10 mouse cellular contexts compared by ENCODE assay signal in genomic region chrX:7795016-7795415, GRCm38 (mm10). TPM values are rescaled to one million over a fixed set of nuclear protein-coding genes. Genes with fewer than 3 reads are reported as not detected.
DNase-seq lines count a peak whose midpoint lies in the region; ATAC-seq and TF ChIP-seq lines count a peak whose summit lies in the region.
"Had no signal": no experiment of that assay in that cellular context is flagged by ENCODE, and none has a peak within 500 bp of the region (broad histone marks: within the 10 kb centered on the region; RNA-seq: fewer than 3 reads in every experiment).

No protein-coding gene starts in this region.

- no peaks in the 10 kb centered on the region for H3K9me3 ChIP-seq in liver, postnatal 0 days (ENCODE audit: low read length)
- H3K9me3 ChIP-seq in intestine, postnatal 0 days (ENCODE audit: control insufficient read depth) = no peaks in the 10 kb centered on the region
- H3K9me3 ChIP-seq: megakaryocyte, embryonic 14.5 days had no signal

- 82% methylated on average over 7 of the region's 7 CpGs for WGBS in thymus, adult 2 months
- WGBS in liver, postnatal 0 days (ENCODE audit: insufficient replicate concordance) = 44% methylated on average over 7 of the region's 7 CpGs
- WGBS in intestine, postnatal 0 days = 24% methylated on average over 7 of the region's 7 CpGs

- peaks cover 15% of the 10 kb centered on the region for H3K36me3 ChIP-seq in thymus, adult 2 months (ENCODE audit: control insufficient read depth, insufficient read depth, low read length)
- H3K36me3 ChIP-seq in liver, postnatal 0 days (replicated peaks; ENCODE audit: insufficient read depth, low read length) = peaks cover 7% of the 10 kb centered on the region
- H3K36me3 ChIP-seq in intestine, postnatal 0 days (ENCODE audit: control insufficient read depth, insufficient read depth) = 0 out of 2 replicates have a peak, but pooled peaks cover 5% of the 10 kb centered on the region

- H3K27ac ChIP-seq in thymus, adult 2 months (ENCODE audit: control insufficient read depth, insufficient read depth, low read length) = no peak overlapping the region
- H3K27ac ChIP-seq in liver, postnatal 0 days (ENCODE audit: low read depth) = no peak overlapping the region
- no peak overlapping the region for H3K27ac ChIP-seq in intestine, postnatal 0 days (ENCODE audit: low read depth, low read length)

- no peak for ATAC-seq in liver, postnatal 0 days
- ATAC-seq in intestine, postnatal 0 days = no peak

- H3K27me3 ChIP-seq in thymus, adult 2 months (ENCODE audit: control insufficient read depth, insufficient read depth, low read length) = no peaks in the 10 kb centered on the region
- no peaks in the 10 kb centered on the region for H3K27me3 ChIP-seq in liver, postnatal 0 days (ENCODE audit: insufficient read depth, low read length)
- no peaks in the 10 kb centered on the region for H3K27me3 ChIP-seq in intestine, postnatal 0 days (replicated peaks; ENCODE audit: control insufficient read depth, insufficient read depth, low read length)
- H3K27me3 ChIP-seq: megakaryocyte, embryonic 14.5 days had no signal

- no peak overlapping the region for H3K4me3 ChIP-seq in thymus, adult 2 months (ENCODE audit: control insufficient read depth, insufficient read depth, low read length)
- H3K4me3 ChIP-seq in liver, postnatal 0 days (ENCODE audit: low read depth, low read length) = no peak overlapping the region
- no peak overlapping the region for H3K4me3 ChIP-seq in intestine, postnatal 0 days (ENCODE audit: low read depth, low read length)
- H3K4me3 ChIP-seq: megakaryocyte, embryonic 14.5 days had no signal

- no peak for TF ChIP-seq CTCF in thymus, adult 2 months (IDR thresholded peaks at IDR 0.05; ENCODE audit: borderline replicate concordance, control insufficient read depth, extremely low read depth, insufficient read depth, low read length, poor library complexity)
- no peak for TF ChIP-seq CTCF in liver, postnatal 0 days (IDR thresholded peaks at IDR 0.05; ENCODE audit: low read depth)
- TF ChIP-seq CTCF in intestine, postnatal 0 days (IDR thresholded peaks at IDR 0.05; ENCODE audit: low read depth) = no peak

- TF ChIP-seq POLR2A in thymus, adult 2 months (IDR thresholded peaks at IDR 0.05; ENCODE audit: control insufficient read depth, extremely low read depth, insufficient read depth, low read length, poor library complexity) = no peak

- H3K4me2 ChIP-seq in liver, postnatal 0 days (ENCODE audit: low read depth, low read length) = no peak overlapping the region
- no peak overlapping the region for H3K4me2 ChIP-seq in intestine, postnatal 0 days (replicated peaks; ENCODE audit: low read depth)

- peaks cover 3% of the 10 kb centered on the region; the same call in 1 of the 2 replicates for H3K4me1 ChIP-seq in thymus, adult 2 months (replicated peaks; ENCODE audit: control insufficient read depth, insufficient read depth, low read length)
- H3K4me1 ChIP-seq in liver, postnatal 0 days (ENCODE audit: insufficient read depth) = peaks cover 5% of the 10 kb centered on the region; the same call in 1 of the 2 replicates
- no peaks in the 10 kb centered on the region for H3K4me1 ChIP-seq in intestine, postnatal 0 days (replicated peaks; ENCODE audit: control insufficient read depth, insufficient read depth, low read length)

- H3K9ac ChIP-seq in liver, postnatal 0 days (replicated peaks) = no peak overlapping the region
- no peak overlapping the region for H3K9ac ChIP-seq in intestine, postnatal 0 days (ENCODE audit: low read depth, low read length)

- intact Hi-C loops in gastrocnemius, postnatal 14 days (cut with DNase I; ENCODE audit: low total_unique reads) = no loop called here

- DNase-seq in gastrocnemius, adult 18-20 months (ENCODE audit: low spot score) = peak; percentile 5
- no peak for DNase-seq in gastrocnemius, postnatal 14 days
- peak; percentile 15 for DNase-seq in thymus, adult 2 months
- no peak for DNase-seq in thymus, adult 18-20 months
- peak; percentile 44 for DNase-seq in liver, postnatal 0 days
- peak; percentile 27 for DNase-seq in yolk sac, embryonic 10.5 days (ENCODE audit: low spot score)
- no peak for DNase-seq in layer of hippocampus, postnatal 14 days (ENCODE audit: low spot score in 2 of 2)
- DNase-seq: cerebellum, adult 11 months had no signal

- TF ChIP-seq EP300 in liver, postnatal 0 days (IDR thresholded peaks at IDR 0.05; ENCODE audit: low read depth) = no peak

RNA-seq across cellular contexts. Expression of gene Gripap1, which starts 5.5 kb away (rescaled TPM):
- total RNA-seq in gastrocnemius, adult 18-20 months (2021) = 10 to 100 TPM; 16.7 to 19.5 TPM
- 10 to 100 TPM; 16.8 to 17.4 TPM for total RNA-seq in gastrocnemius, postnatal 14 days (2021)
- polyA plus RNA-seq in thymus, adult 2 months (2012; rRNA removed) = 68.4 and 73.1 TPM in 2 replicates
- 15.4 and 16.4 TPM in 2 replicates for polyA plus RNA-seq in liver, postnatal 0 days (2015; fragmentation: Nextera tagmentation; extraction: Ambion mirVana)
- 17.6 and 22.2 TPM in 2 replicates for polyA plus RNA-seq in intestine, postnatal 0 days (2015; fragmentation: Nextera tagmentation; extraction: Ambion mirVana)
- total RNA-seq in layer of hippocampus, postnatal 14 days (2021) = 10 to 100 TPM; 88.1 to 98.9 TPM

RNA-seq across cellular contexts. Expression of gene Kcnd1, which starts 27.1 kb away (rescaled TPM):
- total RNA-seq in gastrocnemius, adult 18-20 months (2021) = under 1 TPM in 1 of 2 experiments, not detected in 1; 0.12 TPM
- total RNA-seq in gastrocnemius, postnatal 14 days (2021) = under 1 TPM; 0.66 to 0.68 TPM
- 1.1 TPM in 2 replicates for polyA plus RNA-seq in thymus, adult 2 months (2012; rRNA removed)
- 0.09 and 0.15 TPM in 2 replicates for polyA plus RNA-seq in liver, postnatal 0 days (2015; fragmentation: Nextera tagmentation; extraction: Ambion mirVana)
- 0.60 and 0.68 TPM in 2 replicates for polyA plus RNA-seq in intestine, postnatal 0 days (2015; fragmentation: Nextera tagmentation; extraction: Ambion mirVana)
- total RNA-seq in layer of hippocampus, postnatal 14 days (2021) = 10 to 100 TPM in 1 of 2 experiments, 1 to 10 TPM in 1; 9.8 to 10.0 TPM

RNA-seq across cellular contexts. Expression of gene Tfe3, which starts 32.7 kb away (rescaled TPM):
- total RNA-seq in gastrocnemius, adult 18-20 months (2021) = 1 to 10 TPM; 7.9 to 9.2 TPM
- 1 to 10 TPM; 8.8 to 9.7 TPM for total RNA-seq in gastrocnemius, postnatal 14 days (2021)
- polyA plus RNA-seq in thymus, adult 2 months (2012; rRNA removed) = 26.4 and 29.5 TPM in 2 replicates
- polyA plus RNA-seq in liver, postnatal 0 days (2015; fragmentation: Nextera tagmentation; extraction: Ambion mirVana) = 9.6 and 10.3 TPM in 2 replicates
- 15.3 and 16.2 TPM in 2 replicates for polyA plus RNA-seq in intestine, postnatal 0 days (2015; fragmentation: Nextera tagmentation; extraction: Ambion mirVana)
- 10 to 100 TPM; 31.7 to 34.4 TPM for total RNA-seq in layer of hippocampus, postnatal 14 days (2021)

RNA-seq across cellular contexts. Expression of gene Ccdc120, which starts 44.3 kb away (rescaled TPM):
- under 1 TPM; 0.34 to 0.50 TPM for total RNA-seq in gastrocnemius, adult 18-20 months (2021)
- 1 to 10 TPM in 1 of 2 experiments, under 1 TPM in 1; 0.86 to 1.8 TPM for total RNA-seq in gastrocnemius, postnatal 14 days (2021)
- polyA plus RNA-seq in thymus, adult 2 months (2012; rRNA removed) = 6.8 and 9.3 TPM in 2 replicates
- 2.0 and 3.4 TPM in 2 replicates for polyA plus RNA-seq in liver, postnatal 0 days (2015; fragmentation: Nextera tagmentation; extraction: Ambion mirVana)
- polyA plus RNA-seq in intestine, postnatal 0 days (2015; fragmentation: Nextera tagmentation; extraction: Ambion mirVana) = 20.7 and 22.2 TPM in 2 replicates
- 10 to 100 TPM; 15.5 to 19.6 TPM for total RNA-seq in layer of hippocampus, postnatal 14 days (2021)

RNA-seq across cellular contexts. Expression of gene Otud5, which starts 46.1 kb away (rescaled TPM):
- total RNA-seq in gastrocnemius, adult 18-20 months (2021) = 10 to 100 TPM; 14.6 to 17.1 TPM
- 10 to 100 TPM; 16.8 to 19.1 TPM for total RNA-seq in gastrocnemius, postnatal 14 days (2021)
- 112 TPM in 2 replicates for polyA plus RNA-seq in thymus, adult 2 months (2012; rRNA removed)
- polyA plus RNA-seq in liver, postnatal 0 days (2015; fragmentation: Nextera tagmentation; extraction: Ambion mirVana) = 22.2 and 25.0 TPM in 2 replicates
- polyA plus RNA-seq in intestine, postnatal 0 days (2015; fragmentation: Nextera tagmentation; extraction: Ambion mirVana) = 21.0 and 22.8 TPM in 2 replicates
- total RNA-seq in layer of hippocampus, postnatal 14 days (2021) = 10 to 100 TPM; 64.1 to 64.9 TPM

Comparison
In these comparisons a context has a peak if more than half of its experiments do, and no peak if none do; other contexts are left out.
1. DNase-seq: peak in gastrocnemius, adult 18-20 months (single experiment), thymus, adult 2 months (single experiment), liver, postnatal 0 days (single experiment) and yolk sac, embryonic 10.5 days (single experiment); none in gastrocnemius, postnatal 14 days (single experiment), thymus, adult 18-20 months (0 of 2) and layer of hippocampus, postnatal 14 days (0 of 2).
2. RNA of gene Gripap1, which starts 5.5 kb away (total RNA-seq): 88.1 to 98.9 TPM in layer of hippocampus, postnatal 14 days; 16.7 to 19.5 TPM in gastrocnemius, adult 18-20 months and 16.8 to 17.4 TPM in gastrocnemius, postnatal 14 days; every median in the first group is over 4 times any median in the second.
3. RNA of gene Kcnd1, which starts 27.1 kb away (total RNA-seq): 9.8 to 10.0 TPM in layer of hippocampus, postnatal 14 days; 0.66 to 0.68 TPM in gastrocnemius, postnatal 14 days and 0.12 TPM in gastrocnemius, adult 18-20 months; every median in the first group is over 4 times any median in the second.